Mouse (Mus musculus): ENCODE data around the gene Lce1j. TPM values are rescaled to one million over a fixed set of nuclear protein-coding genes. Genes with fewer than 3 reads are reported as not detected.
"Not testable (repeated sequence)": the region's sequence is repeated elsewhere in the genome, so short reads cannot be mapped to it uniquely, and the experiment has no call there.

The Lce1j gene
- not detected in 2 replicates for polyA plus RNA-seq (2015; fragmentation: Nextera tagmentation; extraction: Ambion mirVana)

DNA sequence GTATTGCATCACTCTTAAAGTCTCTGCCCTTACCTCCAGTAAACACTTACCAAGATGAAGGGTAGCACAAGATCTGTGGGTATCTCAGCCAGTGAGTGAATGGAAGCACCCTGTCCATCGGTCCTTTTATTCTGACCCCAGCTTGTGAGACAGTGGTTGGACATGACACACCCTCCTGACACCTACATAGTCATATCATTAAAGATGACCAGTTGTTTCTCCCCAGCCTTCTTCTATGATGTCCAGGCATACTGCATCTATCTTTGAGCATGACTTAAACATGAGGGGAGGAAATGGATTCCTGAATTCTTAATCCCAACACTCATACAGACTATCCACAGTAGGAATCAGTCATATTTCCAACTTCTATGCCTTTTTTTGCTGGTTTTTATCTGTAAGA, at the start of gene Lce1j:
TSS of gene Lce1j (minus strand) at position 101 of the 400 bp plus-strand sequence.
- no peak for TF ChIP-seq CTCF (IDR thresholded peaks at IDR 0.05; ENCODE audit: low read depth)
- TF ChIP-seq EP300 (IDR thresholded peaks at IDR 0.05; ENCODE audit: low read depth) = no peak
- Histone ChIP-seq H3K9ac (replicated peaks) (no peak within 1 kb of the TSS), H3K36me3 (replicated peaks; ENCODE audit: insufficient read depth, low read length) (no peaks in the 10 kb centered on the region), H3K27ac (ENCODE audit: low read depth) (no peak within 1 kb of the TSS), H3K27me3 (ENCODE audit: insufficient read depth, low read length) (no peaks in the 10 kb centered on the region), H3K4me1 (ENCODE audit: insufficient read depth) (no peaks in the 10 kb centered on the region), H3K4me3 (ENCODE audit: low read depth, low read length) (no peak within 1 kb of the TSS), H3K4me2 (ENCODE audit: low read depth, low read length) (no peak within 1 kb of the TSS), H3K9me3 (ENCODE audit: low read length) (no peaks in the 10 kb centered on the region)
- DNase-seq (no peak), ATAC-seq (no peak)
- 77% methylated on average over 1 of the region's 1 CpGs for WGBS (ENCODE audit: insufficient replicate concordance)

DNA sequence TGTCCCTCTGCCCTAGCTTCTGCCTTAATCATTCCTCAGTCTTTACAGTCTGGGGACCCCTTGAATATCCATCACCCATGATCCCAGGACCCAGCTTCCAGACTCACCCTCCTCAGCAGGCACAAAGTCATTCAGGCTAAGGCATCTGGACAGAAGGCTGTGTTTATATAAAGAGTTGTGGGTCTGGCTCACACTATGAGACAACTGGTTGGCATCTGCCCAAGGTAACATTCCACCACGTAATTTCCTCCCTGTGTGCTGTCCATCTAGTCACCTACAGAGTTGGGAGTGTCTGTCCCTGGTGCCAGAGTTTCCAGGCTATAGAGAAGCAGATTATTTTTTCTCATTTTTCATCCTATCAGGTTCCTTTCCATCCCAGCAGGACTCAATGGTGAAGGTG, 36.8 kb upstream of the Lce1j start, which contains the start of gene Kprp:
TSS of gene Kprp (minus strand) at position 140 of the 400 bp plus-strand sequence.
- no peaks in the 10 kb centered on the region for H3K27me3 ChIP-seq (ENCODE audit: insufficient read depth, low read length)
- no peak for TF ChIP-seq CTCF (IDR thresholded peaks at IDR 0.05; ENCODE audit: low read depth)
- TF ChIP-seq EP300 (IDR thresholded peaks at IDR 0.05; ENCODE audit: low read depth) = no peak
- H3K4me3 ChIP-seq (ENCODE audit: low read depth, low read length) = no peak within 1 kb of the TSS
- H3K9me3 ChIP-seq (ENCODE audit: low read length) = no peaks in the 10 kb centered on the region
- WGBS (ENCODE audit: insufficient replicate concordance) = 43% methylated on average over 1 of the region's 1 CpGs
- ATAC-seq = no peak
- no peak within 1 kb of the TSS for H3K9ac ChIP-seq (replicated peaks)
- no peak within 1 kb of the TSS for H3K27ac ChIP-seq (ENCODE audit: low read depth)
- H3K36me3 ChIP-seq (replicated peaks; ENCODE audit: insufficient read depth, low read length) = no peaks in the 10 kb centered on the region
- H3K4me2 ChIP-seq (ENCODE audit: low read depth, low read length) = no peak within 1 kb of the TSS
- DNase-seq = no peak
- no peaks in the 10 kb centered on the region for H3K4me1 ChIP-seq (ENCODE audit: insufficient read depth)

- H3K27me3 ChIP-seq (ENCODE audit: insufficient read depth, low read length) = no peaks in the 10 kb centered on the region
- TF ChIP-seq CTCF (IDR thresholded peaks at IDR 0.05; ENCODE audit: low read depth) = no peak
- TF ChIP-seq EP300 (IDR thresholded peaks at IDR 0.05; ENCODE audit: low read depth) = no peak
- no peak overlapping the region for H3K27ac ChIP-seq (ENCODE audit: low read depth)
- no peak overlapping the region for H3K9ac ChIP-seq (replicated peaks)
- 12% methylated on average over 1 of the region's 1 CpGs for WGBS (ENCODE audit: insufficient replicate concordance)
- no peak overlapping the region for H3K4me2 ChIP-seq (ENCODE audit: low read depth, low read length)
- no peaks in the 10 kb centered on the region for H3K4me1 ChIP-seq (ENCODE audit: insufficient read depth)
- no peak for DNase-seq
- no peaks in the 10 kb centered on the region for H3K9me3 ChIP-seq (ENCODE audit: low read length)
- no peak for ATAC-seq
- H3K36me3 ChIP-seq (replicated peaks; ENCODE audit: insufficient read depth, low read length) = no peaks in the 10 kb centered on the region
- H3K4me3 ChIP-seq (ENCODE audit: low read depth, low read length) = no peak overlapping the region
Observed at GRCm38 (mm10) chr3:92825808-92826207, 35.5 kb upstream of the Lce1j start.

DNA sequence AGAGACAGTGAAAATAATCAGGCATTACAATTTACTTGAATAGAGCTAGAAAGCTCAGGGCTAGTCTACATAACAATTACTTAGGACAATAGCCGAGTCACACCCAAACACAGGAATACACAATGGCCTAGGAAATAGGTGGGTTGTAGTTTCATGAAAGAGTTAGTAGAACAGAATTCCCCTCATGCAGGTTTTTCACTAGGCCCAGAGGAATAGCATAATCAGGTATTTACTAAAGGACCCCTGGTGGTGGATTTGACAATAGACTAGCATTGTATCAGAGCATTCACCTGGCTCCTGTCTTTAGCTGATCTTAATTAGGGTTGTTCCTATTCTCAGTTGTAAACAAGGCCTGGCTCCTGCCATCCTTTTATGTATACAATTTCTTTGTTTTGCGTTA, 25.7 kb upstream of the Lce1j start:
- not testable (repeated sequence) for H3K27ac ChIP-seq (ENCODE audit: low read depth); DNase-seq; H3K4me1 ChIP-seq (ENCODE audit: insufficient read depth); ATAC-seq; H3K9ac ChIP-seq (replicated peaks); H3K9me3 ChIP-seq (ENCODE audit: low read length); H3K27me3 ChIP-seq (ENCODE audit: insufficient read depth, low read length); H3K4me2 ChIP-seq (ENCODE audit: low read depth, low read length); H3K4me3 ChIP-seq (ENCODE audit: low read depth, low read length); H3K36me3 ChIP-seq (replicated peaks; ENCODE audit: insufficient read depth, low read length)
- WGBS (ENCODE audit: insufficient replicate concordance) = 80% methylated on average over 2 of the region's 2 CpGs

DNA sequence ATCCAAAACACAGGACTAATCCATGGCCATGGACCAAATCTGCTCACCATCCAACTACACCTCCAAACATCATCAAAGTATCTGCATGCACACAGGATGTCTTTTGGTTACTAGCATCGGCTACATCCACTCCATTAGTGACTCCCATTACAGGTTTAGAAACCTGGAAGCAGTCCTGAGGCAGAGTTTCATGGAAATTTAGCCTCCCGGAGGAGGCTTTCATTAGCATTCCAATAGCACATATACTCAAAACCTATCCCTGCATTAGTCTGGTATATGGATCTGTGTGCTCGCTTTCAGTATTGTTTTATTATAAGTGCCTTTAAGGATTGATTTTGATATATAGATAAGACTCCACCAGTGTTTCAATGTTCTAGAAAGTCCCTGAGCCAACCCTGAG, 25.3 kb upstream of the Lce1j start:
- H3K9ac ChIP-seq (replicated peaks) = no peak overlapping the region
- H3K27me3 ChIP-seq (ENCODE audit: insufficient read depth, low read length) = no peaks in the 10 kb centered on the region
- H3K36me3 ChIP-seq (replicated peaks; ENCODE audit: insufficient read depth, low read length) = no peaks in the 10 kb centered on the region
- H3K4me2 ChIP-seq (ENCODE audit: low read depth, low read length) = no peak overlapping the region
- WGBS (ENCODE audit: insufficient replicate concordance) = 85% methylated on average over 3 of the region's 3 CpGs
- DNase-seq (no peak), ATAC-seq (no peak)
- H3K9me3 ChIP-seq (ENCODE audit: low read length) = no peaks in the 10 kb centered on the region; the same call in 1 of the 2 replicates
- no peaks in the 10 kb centered on the region for H3K4me1 ChIP-seq (ENCODE audit: insufficient read depth)
- no peak overlapping the region for H3K4me3 ChIP-seq (ENCODE audit: low read depth, low read length)
- no peak overlapping the region for H3K27ac ChIP-seq (ENCODE audit: low read depth)
- TF ChIP-seq CTCF (IDR thresholded peaks at IDR 0.05; ENCODE audit: low read depth) (no peak), EP300 (IDR thresholded peaks at IDR 0.05; ENCODE audit: low read depth) (no peak)

DNA sequence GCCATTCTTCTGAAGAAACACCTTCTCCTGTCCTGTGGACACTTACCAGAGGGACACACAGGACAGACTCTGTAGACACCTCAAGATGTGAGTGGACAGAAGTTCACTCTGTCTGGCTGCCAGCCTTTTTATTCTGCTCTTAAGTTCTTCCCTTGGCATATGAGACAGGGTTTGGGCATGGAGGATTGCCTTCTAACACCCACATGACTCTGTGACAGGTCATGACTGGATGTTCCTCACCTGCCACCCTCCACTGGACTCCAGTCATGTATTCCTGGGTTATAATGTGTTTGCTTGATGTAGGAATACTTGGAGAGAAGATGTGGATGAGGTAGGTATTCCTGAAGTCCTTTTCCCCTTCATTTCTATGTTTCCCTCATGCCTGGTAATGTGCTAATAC, 17.5 kb upstream of the Lce1j start, which contains the start of gene Lce1k:
TSS of gene Lce1k (minus strand) at position 101 of the 400 bp plus-strand sequence.
- H3K4me1 ChIP-seq (ENCODE audit: insufficient read depth) = no peaks in the 10 kb centered on the region
- H3K36me3 ChIP-seq (replicated peaks; ENCODE audit: insufficient read depth, low read length) = no peaks in the 10 kb centered on the region
- ATAC-seq = no peak
- TF ChIP-seq EP300 (IDR thresholded peaks at IDR 0.05; ENCODE audit: low read depth) (no peak), CTCF (IDR thresholded peaks at IDR 0.05; ENCODE audit: low read depth) (no peak)
- H3K9me3 ChIP-seq (ENCODE audit: low read length) = no peaks in the 10 kb centered on the region
- no peak within 1 kb of the TSS for H3K27ac ChIP-seq (ENCODE audit: low read depth)
- no peak for DNase-seq
- no peak within 1 kb of the TSS for H3K9ac ChIP-seq (replicated peaks)
- no peak within 1 kb of the TSS for H3K4me3 ChIP-seq (ENCODE audit: low read depth, low read length)
- H3K27me3 ChIP-seq (ENCODE audit: insufficient read depth, low read length) = no peaks in the 10 kb centered on the region
- no peak within 1 kb of the TSS for H3K4me2 ChIP-seq (ENCODE audit: low read depth, low read length)

GRCm38 (mm10) chr3:92778799-92779198, 11.5 kb downstream of the Lce1j start, which contains the start of gene Lce1i:
Gene Lce1i, minus strand, starts transcription at chr3:92778899.
- TF ChIP-seq CTCF (IDR thresholded peaks at IDR 0.05; ENCODE audit: low read depth) = no peak
- no peak for TF ChIP-seq EP300 (IDR thresholded peaks at IDR 0.05; ENCODE audit: low read depth)
- no peak for DNase-seq
- Histone ChIP-seq H3K36me3 (replicated peaks; ENCODE audit: insufficient read depth, low read length) (no peaks in the 10 kb centered on the region), H3K4me1 (ENCODE audit: insufficient read depth) (no peaks in the 10 kb centered on the region), H3K9me3 (ENCODE audit: low read length) (no peaks in the 10 kb centered on the region), H3K4me3 (ENCODE audit: low read depth, low read length) (no peak within 1 kb of the TSS), H3K4me2 (ENCODE audit: low read depth, low read length) (no peak within 1 kb of the TSS), H3K27me3 (ENCODE audit: insufficient read depth, low read length) (no peaks in the 10 kb centered on the region), H3K27ac (ENCODE audit: low read depth) (no peak within 1 kb of the TSS), H3K9ac (replicated peaks) (no peak within 1 kb of the TSS)
- no peak for ATAC-seq
- 76% methylated on average over 1 of the region's 1 CpGs for WGBS (ENCODE audit: insufficient replicate concordance)

Data from liver, postnatal 0 days (tissue).